Mouse (Mus musculus) heart, embryonic 15.5 days (tissue): ENCODE measurements around the gene Borcs5. TPM values are rescaled to one million over a fixed set of nuclear protein-coding genes. Genes with fewer than 3 reads are reported as not detected.
A peak's percentile ranks its signal among the peaks of the same experiment; 100 is the strongest.

ENCODE experiments used
- ATAC-seq: fragments of 200-750 bp; cut with Nextera tagmentation; replicated peaks from 2 replicates; pipeline ENCODE4 v1.8.0; 2017; ENCODE audit warnings: low read depth, moderate TSS enrichment; ENCODE audit not compliant: insufficient number of reproducible peaks, insufficient read depth, low FRiP score
- H3K27ac ChIP-seq: fragments of 300-500 bp; sonication (generic); 2 replicates; pipeline ENCODE4 v1.5.1; 2015; ENCODE audit warnings: mild to moderate bottlenecking, inconsistent platforms
- H3K27me3 ChIP-seq: fragments of 300-500 bp; sonication (generic); 2 replicates; pipeline ENCODE4 v1.6.1; 2015; ENCODE audit warnings: inconsistent platforms
- H3K36me3 ChIP-seq: fragments of 300-500 bp; sonication (generic); 2 replicates; pipeline ENCODE4 v1.6.1; 2015; ENCODE audit warnings: mild to moderate bottlenecking, inconsistent platforms
- H3K4me1 ChIP-seq: fragments of 300-500 bp; sonication (generic); replicated peaks from 2 replicates; pipeline ENCODE4 v1.6.1; 2015; ENCODE audit warnings: inconsistent platforms
- H3K4me2 ChIP-seq: fragments of 300-500 bp; sonication (generic); 2 replicates; pipeline ENCODE4 v1.6.1; 2015; ENCODE audit warnings: inconsistent platforms, mild to moderate bottlenecking, moderate library complexity
- H3K4me3 ChIP-seq: fragments of 300-500 bp; sonication (generic); 2 replicates; pipeline ENCODE4 v1.5.1; 2015; ENCODE audit warnings: mild to moderate bottlenecking, inconsistent platforms
- H3K9ac ChIP-seq: fragments of 300-500 bp; sonication (generic); 2 replicates; pipeline ENCODE4 v1.6.1; 2015; ENCODE audit warnings: mild to moderate bottlenecking, inconsistent platforms
- H3K9me3 ChIP-seq: fragments of 300-500 bp; sonication (generic); replicated peaks from 2 replicates; pipeline ENCODE4 v1.6.1; 2016; ENCODE audit warnings: inconsistent platforms
- WGBS: fragments of 180-500 bp; shearing (Covaris S2); methylation state at CpG from one replicate; pipeline ENCODE4 v1.1.7; 2015; ENCODE audit warnings: mixed read lengths; 5-methylcytosine and 5-hydroxymethylcytosine counted together
- polyA plus RNA-seq: library from polyadenylated mRNA; unstranded; fragments of >200 nt; fragmentation: Nextera tagmentation; extraction: Ambion mirVana; gene quantifications from 2 replicates; pipeline ENCODE4 v1.2.1, GENCODE M21; 2015

Borcs5 gene
- polyA plus RNA-seq, 1 experiment from 2014 or later = 14.0 TPM

- no peak overlapping the region for H3K27ac ChIP-seq
- ATAC-seq = 0 out of 2 replicates have a peak, but pooled peaks have one; percentile 58
- peaks cover 9% of the 10 kb centered on the region; the same call in 1 of the 2 replicates for H3K4me1 ChIP-seq
- H3K4me3 ChIP-seq = no peak overlapping the region
- no peaks in the 10 kb centered on the region for H3K9me3 ChIP-seq
- WGBS = 56% methylated on average over 9 of the region's 9 CpGs
- H3K27me3 ChIP-seq = no peaks in the 10 kb centered on the region
- no peaks in the 10 kb centered on the region for H3K36me3 ChIP-seq
- no peak overlapping the region for H3K9ac ChIP-seq
- no peak overlapping the region for H3K4me2 ChIP-seq
Observed at GRCm38 (mm10) chr6:134606949-134607746, 32.2 kb upstream of the Borcs5 start.

- 86% methylated on average over 9 of the region's 9 CpGs for WGBS
- H3K4me1 ChIP-seq = peaks cover 28% of the 10 kb centered on the region
- no peak overlapping the region for H3K9ac ChIP-seq
- H3K4me2 ChIP-seq = no peak overlapping the region
- H3K27me3 ChIP-seq = no peaks in the 10 kb centered on the region
- no peak for ATAC-seq
- no peaks in the 10 kb centered on the region for H3K36me3 ChIP-seq
- H3K27ac ChIP-seq = no peak overlapping the region
- no peaks in the 10 kb centered on the region for H3K9me3 ChIP-seq
- no peak overlapping the region for H3K4me3 ChIP-seq
Observed at GRCm38 (mm10) chr6:134610380-134610779, 28.9 kb upstream of the Borcs5 start.

- no peak overlapping the region for H3K4me3 ChIP-seq
- H3K27me3 ChIP-seq = no peaks in the 10 kb centered on the region
- 69% methylated on average over 13 of the region's 13 CpGs for WGBS
- no peaks in the 10 kb centered on the region for H3K9me3 ChIP-seq
- no peak overlapping the region for H3K9ac ChIP-seq
- no peaks in the 10 kb centered on the region for H3K36me3 ChIP-seq
- H3K4me1 ChIP-seq = peaks cover 26% of the 10 kb centered on the region
- no peak overlapping the region for H3K27ac ChIP-seq
- no peak overlapping the region for H3K4me2 ChIP-seq
- ATAC-seq = no peak
Observed at GRCm38 (mm10) chr6:134611896-134612295, 27.4 kb upstream of the Borcs5 start.

- Histone ChIP-seq H3K27me3 (no peaks in the 10 kb centered on the region), H3K4me2 (peak overlapping the region; percentile 59), H3K4me3 (no peak overlapping the region; the same call in 1 of the 2 replicates), H3K9ac (no peak overlapping the region), H3K9me3 (no peaks in the 10 kb centered on the region), H3K27ac (peak overlapping the region; percentile 49), H3K4me1 (peaks cover 26% of the 10 kb centered on the region), H3K36me3 (no peaks in the 10 kb centered on the region)
- 38% methylated on average over 4 of the region's 4 CpGs for WGBS
- peak; percentile 32; the same call in 1 of the 2 replicates for ATAC-seq
Observed at GRCm38 (mm10) chr6:134614322-134614721, 25.0 kb upstream of the Borcs5 start.

GRCm38 (mm10) chr6:134614723-134615648 is 24.3 kb upstream of the Borcs5 start:
- Histone ChIP-seq H3K36me3 (no peaks in the 10 kb centered on the region), H3K9me3 (no peaks in the 10 kb centered on the region), H3K9ac (no peak overlapping the region), H3K4me3 (peak overlapping the region; percentile 25), H3K27me3 (no peaks in the 10 kb centered on the region), H3K27ac (peak overlapping the region; percentile 53), H3K4me1 (peaks cover 26% of the 10 kb centered on the region), H3K4me2 (peak overlapping the region; percentile 59)
- WGBS = 10% methylated on average over 16 of the region's 16 CpGs
- ATAC-seq = peak; percentile 80

- no peak for ATAC-seq
- Histone ChIP-seq H3K4me2 (no peak overlapping the region), H3K9me3 (no peaks in the 10 kb centered on the region), H3K4me3 (no peak overlapping the region), H3K27me3 (no peaks in the 10 kb centered on the region), H3K4me1 (peaks cover 21% of the 10 kb centered on the region), H3K36me3 (no peaks in the 10 kb centered on the region), H3K27ac (no peak overlapping the region), H3K9ac (no peak overlapping the region)
- WGBS = 47% methylated on average over 3 of the region's 3 CpGs
Observed at GRCm38 (mm10) chr6:134617589-134617988, 21.7 kb upstream of the Borcs5 start.

GRCm38 (mm10) chr6:134620129-134620528 is 19.2 kb upstream of the Borcs5 start:
- no peak for ATAC-seq
- peak overlapping the region; percentile 20; the same call in 1 of the 2 replicates for H3K27ac ChIP-seq
- WGBS = 80% methylated on average over 3 of the region's 3 CpGs

GRCm38 (mm10) chr6:134620846-134621551 is 18.3 kb upstream of the Borcs5 start:
- Histone ChIP-seq H3K4me2 (no peak overlapping the region), H3K27ac (no peak overlapping the region), H3K27me3 (no peaks in the 10 kb centered on the region), H3K4me3 (no peak overlapping the region), H3K36me3 (no peaks in the 10 kb centered on the region), H3K9ac (no peak overlapping the region), H3K9me3 (no peaks in the 10 kb centered on the region), H3K4me1 (peaks cover 4% of the 10 kb centered on the region; the same call in 1 of the 2 replicates)
- WGBS = 60% methylated on average over 6 of the region's 6 CpGs
- no peak for ATAC-seq

More at GRCm38 (mm10) chr6:134620129-134620528, 19.2 kb upstream of the Borcs5 start:
- H3K9ac ChIP-seq = no peak overlapping the region
- H3K4me3 ChIP-seq = no peak overlapping the region
- H3K4me1 ChIP-seq = peaks cover 9% of the 10 kb centered on the region; the same call in 1 of the 2 replicates
- H3K36me3 ChIP-seq = no peaks in the 10 kb centered on the region
- H3K9me3 ChIP-seq = no peaks in the 10 kb centered on the region
- no peak overlapping the region for H3K4me2 ChIP-seq
- no peaks in the 10 kb centered on the region for H3K27me3 ChIP-seq

GRCm38 (mm10) chr6:134621552-134621949 is 17.8 kb upstream of the Borcs5 start:
- no peaks in the 10 kb centered on the region for H3K36me3 ChIP-seq
- H3K27ac ChIP-seq = no peak overlapping the region
- WGBS = 70% methylated on average over 14 of the region's 14 CpGs
- no peak overlapping the region for H3K4me3 ChIP-seq
- H3K4me2 ChIP-seq = no peak overlapping the region
- peaks cover 4% of the 10 kb centered on the region; the same call in 1 of the 2 replicates for H3K4me1 ChIP-seq
- ATAC-seq = no peak
- H3K9me3 ChIP-seq = no peaks in the 10 kb centered on the region
- no peak overlapping the region for H3K9ac ChIP-seq
- H3K27me3 ChIP-seq = no peaks in the 10 kb centered on the region

GRCm38 (mm10) chr6:134625431-134625830 is 13.9 kb upstream of the Borcs5 start:
- no peak for ATAC-seq
- H3K27ac ChIP-seq = no peak overlapping the region
- H3K9ac ChIP-seq = no peak overlapping the region
- peaks cover 4% of the 10 kb centered on the region; the same call in 1 of the 2 replicates for H3K4me1 ChIP-seq
- H3K9me3 ChIP-seq = no peaks in the 10 kb centered on the region
- WGBS = 69% methylated on average over 12 of the region's 12 CpGs
- H3K4me2 ChIP-seq = no peak overlapping the region
- H3K4me3 ChIP-seq = no peak overlapping the region
- no peaks in the 10 kb centered on the region for H3K36me3 ChIP-seq
- H3K27me3 ChIP-seq = no peaks in the 10 kb centered on the region

- Histone ChIP-seq H3K9me3 (no peaks in the 10 kb centered on the region), H3K27ac (no peak overlapping the region), H3K4me3 (no peak overlapping the region), H3K4me2 (no peak overlapping the region), H3K36me3 (no peaks in the 10 kb centered on the region), H3K4me1 (peaks cover 6% of the 10 kb centered on the region), H3K9ac (no peak overlapping the region), H3K27me3 (no peaks in the 10 kb centered on the region)
- ATAC-seq = no peak
- 84% methylated on average over 1 of the region's 1 CpGs for WGBS
Observed at GRCm38 (mm10) chr6:134626564-134626963, 12.7 kb upstream of the Borcs5 start.
